Mouse (Mus musculus): Measurements from ENCODE around the gene Fer1l5.

- TF ChIP-seq POLR2A (IDR thresholded peaks at IDR 0.05; ENCODE audit: extremely low read depth, insufficient read depth, low read length) (no peak), CTCF (IDR thresholded peaks at IDR 0.05; ENCODE audit: low read depth, low read length) (peak; percentile 62)
Observed at GRCm38 (mm10) chr1:36454055-36454815, 82.1 kb downstream of the Fer1l5 start.
